Mouse (Mus musculus): ENCODE measurements around the gene Gm45062. TPM values are rescaled to one million over a fixed set of nuclear protein-coding genes. Genes with fewer than 3 reads are reported as not detected.
A peak's percentile ranks its signal among the peaks of the same experiment; 100 is the strongest.

Gene Gm45062
- polyA plus RNA-seq, 1 experiment from 2014 or later: 5.5 TPM

- H3K36me3 ChIP-seq (ENCODE audit: control insufficient read depth, insufficient read depth, low read length): no peaks in the 10 kb centered on the region
- WGBS: 88% methylated on average over 8 of the region's 8 CpGs
- no peak overlapping the region for H3K4me2 ChIP-seq (replicated peaks; ENCODE audit: low read depth, low read length)
- H3K9ac ChIP-seq (ENCODE audit: low read depth, low read length): no peak overlapping the region
- no peak overlapping the region for H3K27ac ChIP-seq (ENCODE audit: low read depth, low read length)
- no peaks in the 10 kb centered on the region for H3K27me3 ChIP-seq (ENCODE audit: control insufficient read depth, insufficient read depth, low read length)
- no peak for ATAC-seq (ENCODE audit: low FRiP score, low TSS enrichment)
- H3K4me1 ChIP-seq (ENCODE audit: control insufficient read depth, insufficient read depth, low read length): no peaks in the 10 kb centered on the region
- no peaks in the 10 kb centered on the region for H3K9me3 ChIP-seq (ENCODE audit: control insufficient read depth, low read length)
- H3K4me3 ChIP-seq (ENCODE audit: low read length): no peak overlapping the region
Observed at GRCm38 (mm10) chr6:8628226-8628625, 369.0 kb downstream of the Gm45062 start.

- no peaks in the 10 kb centered on the region for H3K36me3 ChIP-seq (ENCODE audit: control insufficient read depth, insufficient read depth, low read length)
- no peak overlapping the region for H3K9ac ChIP-seq (ENCODE audit: low read depth, low read length)
- WGBS: 51% methylated on average over 7 of the region's 7 CpGs
- H3K4me2 ChIP-seq (replicated peaks; ENCODE audit: low read depth, low read length): no peak overlapping the region
- ATAC-seq (ENCODE audit: low FRiP score, low TSS enrichment): peak; percentile 69; the same call in 1 of the 2 replicates
- no peaks in the 10 kb centered on the region for H3K27me3 ChIP-seq (ENCODE audit: control insufficient read depth, insufficient read depth, low read length)
- no peak overlapping the region for H3K4me3 ChIP-seq (ENCODE audit: low read length)
- H3K27ac ChIP-seq (ENCODE audit: low read depth, low read length): no peak overlapping the region
- no peaks in the 10 kb centered on the region for H3K4me1 ChIP-seq (ENCODE audit: control insufficient read depth, insufficient read depth, low read length)
- no peaks in the 10 kb centered on the region for H3K9me3 ChIP-seq (ENCODE audit: control insufficient read depth, low read length)
Observed at GRCm38 (mm10) chr6:8628715-8629267, 369.5 kb downstream of the Gm45062 start.

- no peak overlapping the region for H3K4me3 ChIP-seq (ENCODE audit: low read length)
- no peak for ATAC-seq (ENCODE audit: low FRiP score, low TSS enrichment)
- no peak overlapping the region for H3K27ac ChIP-seq (ENCODE audit: low read depth, low read length)
- no peaks in the 10 kb centered on the region for H3K4me1 ChIP-seq (ENCODE audit: control insufficient read depth, insufficient read depth, low read length)
- 88% methylated on average over 7 of the region's 7 CpGs for WGBS
- H3K27me3 ChIP-seq (ENCODE audit: control insufficient read depth, insufficient read depth, low read length): no peaks in the 10 kb centered on the region
- H3K36me3 ChIP-seq (ENCODE audit: control insufficient read depth, insufficient read depth, low read length): no peaks in the 10 kb centered on the region
- H3K9me3 ChIP-seq (ENCODE audit: control insufficient read depth, low read length): no peaks in the 10 kb centered on the region
- no peak overlapping the region for H3K9ac ChIP-seq (ENCODE audit: low read depth, low read length)
- no peak overlapping the region for H3K4me2 ChIP-seq (replicated peaks; ENCODE audit: low read depth, low read length)
Observed at GRCm38 (mm10) chr6:8630531-8630930, 371.3 kb downstream of the Gm45062 start.

- no peak for ATAC-seq (ENCODE audit: low FRiP score, low TSS enrichment)
- H3K27ac ChIP-seq (ENCODE audit: low read depth, low read length): no peak overlapping the region
- H3K27me3 ChIP-seq (ENCODE audit: control insufficient read depth, insufficient read depth, low read length): no peaks in the 10 kb centered on the region
- WGBS: 74% methylated on average over 8 of the region's 8 CpGs
- H3K9me3 ChIP-seq (ENCODE audit: control insufficient read depth, low read length): no peaks in the 10 kb centered on the region
- H3K4me1 ChIP-seq (ENCODE audit: control insufficient read depth, insufficient read depth, low read length): no peaks in the 10 kb centered on the region
- no peak overlapping the region for H3K9ac ChIP-seq (ENCODE audit: low read depth, low read length)
- no peaks in the 10 kb centered on the region for H3K36me3 ChIP-seq (ENCODE audit: control insufficient read depth, insufficient read depth, low read length)
- H3K4me2 ChIP-seq (replicated peaks; ENCODE audit: low read depth, low read length): no peak overlapping the region
- no peak overlapping the region for H3K4me3 ChIP-seq (ENCODE audit: low read length)
Observed at GRCm38 (mm10) chr6:8631362-8631761, 372.1 kb downstream of the Gm45062 start.

GRCm38 (mm10) chr6:8631986-8632632 lies 372.9 kb downstream of the Gm45062 start:
- Histone ChIP-seq H3K9ac (ENCODE audit: low read depth, low read length) (no peak overlapping the region), H3K4me2 (replicated peaks; ENCODE audit: low read depth, low read length) (no peak overlapping the region), H3K4me1 (ENCODE audit: control insufficient read depth, insufficient read depth, low read length) (no peaks in the 10 kb centered on the region), H3K27me3 (ENCODE audit: control insufficient read depth, insufficient read depth, low read length) (no peaks in the 10 kb centered on the region), H3K36me3 (ENCODE audit: control insufficient read depth, insufficient read depth, low read length) (no peaks in the 10 kb centered on the region), H3K4me3 (ENCODE audit: low read length) (no peak overlapping the region), H3K9me3 (ENCODE audit: control insufficient read depth, low read length) (no peaks in the 10 kb centered on the region), H3K27ac (ENCODE audit: low read depth, low read length) (no peak overlapping the region)
- ATAC-seq (ENCODE audit: low FRiP score, low TSS enrichment): no peak
- WGBS: 62% methylated on average over 5 of the region's 5 CpGs

GRCm38 (mm10) chr6:8632701-8633100 lies 373.5 kb downstream of the Gm45062 start:
- no peak overlapping the region for H3K4me3 ChIP-seq (ENCODE audit: low read length)
- H3K9ac ChIP-seq (ENCODE audit: low read depth, low read length): no peak overlapping the region
- WGBS: 94% methylated on average over 4 of the region's 4 CpGs
- H3K27me3 ChIP-seq (ENCODE audit: control insufficient read depth, insufficient read depth, low read length): no peaks in the 10 kb centered on the region
- H3K4me1 ChIP-seq (ENCODE audit: control insufficient read depth, insufficient read depth, low read length): no peaks in the 10 kb centered on the region
- no peaks in the 10 kb centered on the region for H3K36me3 ChIP-seq (ENCODE audit: control insufficient read depth, insufficient read depth, low read length)
- ATAC-seq (ENCODE audit: low FRiP score, low TSS enrichment): no peak
- H3K9me3 ChIP-seq (ENCODE audit: control insufficient read depth, low read length): no peaks in the 10 kb centered on the region
- no peak overlapping the region for H3K4me2 ChIP-seq (replicated peaks; ENCODE audit: low read depth, low read length)
- H3K27ac ChIP-seq (ENCODE audit: low read depth, low read length): no peak overlapping the region

GRCm38 (mm10) chr6:8638122-8638521 lies 378.9 kb downstream of the Gm45062 start:
- Histone ChIP-seq H3K27ac (ENCODE audit: low read depth, low read length) (no peak overlapping the region), H3K4me1 (ENCODE audit: control insufficient read depth, insufficient read depth, low read length) (no peaks in the 10 kb centered on the region), H3K27me3 (ENCODE audit: control insufficient read depth, insufficient read depth, low read length) (no peaks in the 10 kb centered on the region), H3K4me3 (ENCODE audit: low read length) (no peak overlapping the region), H3K36me3 (ENCODE audit: control insufficient read depth, insufficient read depth, low read length) (no peaks in the 10 kb centered on the region), H3K9ac (ENCODE audit: low read depth, low read length) (no peak overlapping the region), H3K4me2 (replicated peaks; ENCODE audit: low read depth, low read length) (no peak overlapping the region), H3K9me3 (ENCODE audit: control insufficient read depth, low read length) (no peaks in the 10 kb centered on the region)
- WGBS: 93% methylated on average over 4 of the region's 4 CpGs
- no peak for ATAC-seq (ENCODE audit: low FRiP score, low TSS enrichment)

- WGBS: 73% methylated on average over 4 of the region's 4 CpGs
- H3K9ac ChIP-seq (ENCODE audit: low read depth, low read length): no peak overlapping the region
- ATAC-seq (ENCODE audit: low FRiP score, low TSS enrichment): no peak
- no peak overlapping the region for H3K4me2 ChIP-seq (replicated peaks; ENCODE audit: low read depth, low read length)
- no peak overlapping the region for H3K4me3 ChIP-seq (ENCODE audit: low read length)
- no peaks in the 10 kb centered on the region for H3K36me3 ChIP-seq (ENCODE audit: control insufficient read depth, insufficient read depth, low read length)
- no peaks in the 10 kb centered on the region for H3K27me3 ChIP-seq (ENCODE audit: control insufficient read depth, insufficient read depth, low read length)
- no peak overlapping the region for H3K27ac ChIP-seq (ENCODE audit: low read depth, low read length)
- no peaks in the 10 kb centered on the region for H3K9me3 ChIP-seq (ENCODE audit: control insufficient read depth, low read length)
- no peaks in the 10 kb centered on the region for H3K4me1 ChIP-seq (ENCODE audit: control insufficient read depth, insufficient read depth, low read length)
Observed at GRCm38 (mm10) chr6:8638899-8639298, 379.6 kb downstream of the Gm45062 start.

GRCm38 (mm10) chr6:8639526-8639925 lies 380.3 kb downstream of the Gm45062 start:
- Histone ChIP-seq H3K4me1 (ENCODE audit: control insufficient read depth, insufficient read depth, low read length) (no peaks in the 10 kb centered on the region), H3K4me2 (replicated peaks; ENCODE audit: low read depth, low read length) (no peak overlapping the region), H3K4me3 (ENCODE audit: low read length) (no peak overlapping the region), H3K36me3 (ENCODE audit: control insufficient read depth, insufficient read depth, low read length) (no peaks in the 10 kb centered on the region), H3K9ac (ENCODE audit: low read depth, low read length) (no peak overlapping the region), H3K9me3 (ENCODE audit: control insufficient read depth, low read length) (no peaks in the 10 kb centered on the region), H3K27me3 (ENCODE audit: control insufficient read depth, insufficient read depth, low read length) (no peaks in the 10 kb centered on the region), H3K27ac (ENCODE audit: low read depth, low read length) (no peak overlapping the region)
- WGBS: 76% methylated on average over 2 of the region's 2 CpGs
- no peak for ATAC-seq (ENCODE audit: low FRiP score, low TSS enrichment)
